31 mouse cellular contexts compared by ENCODE assay signal in the genomic region with DNA sequence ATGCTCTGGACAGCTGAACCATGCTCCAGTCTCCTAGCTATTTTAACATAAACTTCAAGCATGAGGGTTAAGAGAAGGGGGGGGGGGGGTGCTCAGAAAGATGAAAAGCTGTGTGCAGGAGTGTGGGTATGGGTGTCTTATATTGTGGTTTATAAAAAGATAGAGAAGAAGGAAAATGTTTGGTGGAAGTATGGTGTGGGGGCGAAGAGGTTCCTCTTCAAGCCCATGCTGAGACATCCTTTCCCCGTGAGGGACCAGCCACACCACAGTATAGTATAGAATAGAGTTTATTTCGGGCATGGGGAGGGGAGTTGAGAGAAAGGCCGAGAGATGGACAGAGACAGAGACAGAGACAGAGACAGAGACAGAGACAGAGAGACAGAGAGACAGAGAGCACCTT.
"Had no signal": no experiment of that assay in that cellular context is flagged by ENCODE, and none has a peak within 500 bp of the region (broad histone marks: within the 10 kb centered on the region; RNA-seq: fewer than 3 reads in every experiment).

No protein-coding gene starts in this region.

- H3K27me3 ChIP-seq: heart, embryonic 12.5 days; heart, embryonic 13.5 days; heart, embryonic 15.5 days; hindbrain, embryonic 12.5 days; hindbrain, embryonic 13.5 days; hindbrain, embryonic 15.5 days; intestine, embryonic 15.5 days; kidney, embryonic 15.5 days had no signal

- H3K4me1 ChIP-seq: hindbrain, embryonic 12.5 days; hindbrain, embryonic 13.5 days; hindbrain, embryonic 15.5 days; intestine, embryonic 15.5 days had no signal

- H3K27ac ChIP-seq: heart, embryonic 13.5 days; heart, embryonic 15.5 days; hindbrain, embryonic 10.5 days; hindbrain, embryonic 12.5 days; hindbrain, embryonic 13.5 days; hindbrain, embryonic 14.5 days; hindbrain, embryonic 15.5 days; hindbrain, postnatal 0 days; intestine, embryonic 15.5 days; kidney, embryonic 15.5 days; kidney, postnatal 0 days; layer of hippocampus, adult 2 months; left cerebral cortex, adult 2 months had no signal

- H3K36me3 ChIP-seq: heart, embryonic 12.5 days; heart, embryonic 13.5 days; heart, embryonic 15.5 days; hindbrain, embryonic 10.5 days; hindbrain, embryonic 12.5 days; hindbrain, embryonic 13.5 days; hindbrain, embryonic 15.5 days; intestine, embryonic 15.5 days; kidney, embryonic 15.5 days had no signal

- H3K4me3 ChIP-seq: hindbrain, embryonic 10.5 days; hindbrain, embryonic 12.5 days; hindbrain, embryonic 13.5 days; hindbrain, embryonic 15.5 days; intestine, embryonic 15.5 days; kidney, embryonic 15.5 days; layer of hippocampus, adult 2 months; left cerebral cortex, adult 2 months had no signal

- H3K9me3 ChIP-seq: heart, embryonic 12.5 days; heart, embryonic 15.5 days; hindbrain, embryonic 12.5 days; hindbrain, embryonic 13.5 days; hindbrain, embryonic 15.5 days; intestine, embryonic 15.5 days; kidney, embryonic 15.5 days had no signal

- DNase-seq: heart, postnatal 14 days; heart, postnatal 36 days; heart, postnatal 4 days; kidney, adult 11 months; kidney, adult 18-20 months; kidney, adult 2 months; kidney, adult 8-10 months; kidney, adult 9 months; kidney, postnatal 14 days; kidney, postnatal 25 days; kidney, postnatal 36 days; layer of hippocampus, adult 9-11 months; layer of hippocampus, postnatal 36 days had no signal

- ATAC-seq: hindbrain, embryonic 16.5 days; hindbrain, postnatal 0 days; inflammation-experienced regulatory T-cells, adult 6 months; intestine, embryonic 15.5 days; intestine, embryonic 16.5 days; intestine, postnatal 0 days had no signal
